Mouse (Mus musculus) liver, postnatal 0 days (tissue): ENCODE data around the gene Cc2d1a.

ENCODE experiments used
- CTCF ChIP-seq: sonication (generic); IDR thresholded peaks from 2 replicates; pipeline ENCODE4 v1.5.1; 2016; ENCODE audit warnings: antibody characterized with exemption, low read depth
- EP300 ChIP-seq: IDR thresholded peaks from 2 replicates; pipeline ENCODE4 v1.6.1; 2016; ENCODE audit warnings: antibody characterized with exemption, low read depth, mild to moderate bottlenecking

GRCm38 (mm10) chr8:84087156-84087555 lies 60.6 kb downstream of the Cc2d1a start:
- no peak for TF ChIP-seq CTCF
- TF ChIP-seq EP300, result no peak
